Mouse (Mus musculus) kidney, adult 2 months (tissue): ENCODE data around the gene Tuba4a.

Experiments used
- CTCF ChIP-seq: fragments of 200-500 bp; conservative IDR thresholded peaks from 2 replicates; pipeline ENCODE4 v1.5.1; 2011; ENCODE audit warnings: low read depth, mild to moderate bottlenecking, control low read depth, low read length, moderate library complexity, mixed read lengths; ENCODE audit not compliant: insufficient read depth, insufficient read length
- POLR2A ChIP-seq: fragments of 200-500 bp; IDR thresholded peaks from one replicate; pipeline ENCODE4 v1.6.1; 2011; ENCODE audit warnings: low read depth, low read length, control low read depth

GRCm38 (mm10) chr1:75182160-75182559 lies 37.5 kb downstream of the Tuba4a start:
- TF ChIP-seq CTCF (0 out of 2 replicates have a peak, but pooled peaks have one; percentile 12), POLR2A (no peak)
